Mouse (Mus musculus) bone marrow, adult 2 months (tissue): ENCODE data around the gene Gtf2ird1. TPM values are rescaled to one million over a fixed set of nuclear protein-coding genes. Genes with fewer than 3 reads are reported as not detected.

Experiments
- H3K27ac ChIP-seq: fragments of 200-500 bp; 2 replicates; pipeline ENCODE4 v1.5.1; 2012; ENCODE audit warnings: low read depth, mild to moderate bottlenecking, control low read depth, inconsistent platforms, low read length; ENCODE audit not compliant: control insufficient read depth, poor library complexity, insufficient read depth
- H3K4me1 ChIP-seq: fragments of 200-500 bp; 2 replicates; pipeline ENCODE4 v1.6.1; 2011; ENCODE audit warnings: low read length; ENCODE audit not compliant: control insufficient read depth, insufficient read depth
- H3K4me3 ChIP-seq: fragments of 200-500 bp; replicated peaks from 2 replicates; pipeline ENCODE3; 2011; ENCODE audit warnings: mild to moderate bottlenecking, low read depth, low read length, control low read depth; ENCODE audit not compliant: control insufficient read depth
- CTCF ChIP-seq: fragments of 200-500 bp; IDR thresholded peaks from 2 replicates; pipeline ENCODE4 v1.5.1; 2011; ENCODE audit warnings: low read length, control low read depth; ENCODE audit not compliant: control insufficient read depth, insufficient read depth
- POLR2A ChIP-seq: fragments of 200-500 bp; IDR thresholded peaks from 2 replicates; pipeline ENCODE4 v1.6.1; 2011; ENCODE audit warnings: low read depth, mild to moderate bottlenecking, control low read depth, low read length, borderline replicate concordance; ENCODE audit not compliant: control insufficient read depth
- WGBS: fragments of 180-500 bp; shearing (Covaris S2); methylation state at CpG from one replicate; pipeline ENCODE4 v1.1.7; 2018; 5-methylcytosine and 5-hydroxymethylcytosine counted together
- polyA plus RNA-seq: library from polyadenylated mRNA; stranded (reverse); fragments of >200 nt; gene quantifications from 2 replicates; pipeline ENCODE4 v1.2.4, GENCODE M21; 2011; ENCODE audit warnings: low replicate concordance; ENCODE audit not compliant: missing spikeins, insufficient read depth, insufficient read length

Gtf2ird1 gene
- polyA plus RNA-seq, 1 experiment: 13.1 TPM

DNA sequence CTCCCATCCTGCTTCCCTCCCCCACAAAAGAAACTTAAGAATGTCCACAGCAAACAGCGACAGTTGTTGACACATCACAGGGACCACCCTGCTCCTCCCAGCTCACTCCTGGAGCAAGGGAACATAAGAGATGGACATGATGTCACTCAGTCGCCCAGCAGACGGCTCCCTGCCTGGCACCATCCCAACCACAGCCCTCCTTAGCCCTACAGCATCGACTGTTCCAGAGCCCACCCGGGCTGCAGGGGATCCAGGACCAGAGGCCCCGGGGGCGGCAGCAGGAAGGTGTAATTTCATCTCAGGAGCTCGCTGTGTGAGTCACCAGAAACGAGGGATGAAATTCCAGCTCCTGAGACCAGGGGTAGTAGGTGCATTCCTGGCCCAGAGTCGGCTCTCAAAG lies 10.6 kb downstream of the Gtf2ird1 start:
- H3K27ac ChIP-seq: no peak overlapping the region
- 66% methylated on average over 10 of the region's 10 CpGs for WGBS
- H3K4me1 ChIP-seq: no peaks in the 10 kb centered on the region
- TF ChIP-seq CTCF: no peak
- no peak for TF ChIP-seq POLR2A
- H3K4me3 ChIP-seq: no peak overlapping the region

DNA sequence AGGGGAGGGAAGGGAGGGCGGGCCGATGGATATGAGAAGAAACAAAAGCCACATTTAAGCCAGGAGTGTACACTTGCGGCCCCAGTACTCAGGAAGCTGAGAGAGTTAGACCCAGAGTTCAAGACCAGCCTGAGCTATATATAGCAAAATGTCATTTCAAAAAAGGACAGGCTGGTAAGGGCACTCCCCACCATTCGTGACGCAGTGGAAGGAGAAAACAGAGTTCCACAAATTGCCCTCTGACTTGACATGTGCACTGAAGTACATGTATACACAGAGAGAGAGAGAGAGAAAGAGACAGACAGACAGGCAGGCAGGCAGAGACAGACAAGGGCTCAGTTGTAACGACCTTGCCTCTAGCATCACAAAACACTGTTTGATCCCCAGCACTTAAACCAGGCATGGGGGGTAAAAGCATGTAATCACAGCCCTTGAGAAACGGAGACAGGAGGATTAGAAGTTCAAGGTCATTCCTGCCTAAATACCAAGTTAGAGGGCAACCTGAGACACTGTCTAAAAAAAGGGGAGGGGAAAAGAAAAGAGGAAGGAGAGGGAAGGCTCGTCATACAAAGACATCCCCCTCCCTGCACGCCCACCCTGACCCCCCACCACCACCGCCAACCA lies 11.2 kb downstream of the Gtf2ird1 start:
- H3K4me3 ChIP-seq: no peak overlapping the region
- H3K4me1 ChIP-seq: no peaks in the 10 kb centered on the region
- H3K27ac ChIP-seq: no peak overlapping the region
- WGBS: 37% methylated on average over 10 of the region's 10 CpGs
- TF ChIP-seq POLR2A (no peak), CTCF (no peak)

DNA sequence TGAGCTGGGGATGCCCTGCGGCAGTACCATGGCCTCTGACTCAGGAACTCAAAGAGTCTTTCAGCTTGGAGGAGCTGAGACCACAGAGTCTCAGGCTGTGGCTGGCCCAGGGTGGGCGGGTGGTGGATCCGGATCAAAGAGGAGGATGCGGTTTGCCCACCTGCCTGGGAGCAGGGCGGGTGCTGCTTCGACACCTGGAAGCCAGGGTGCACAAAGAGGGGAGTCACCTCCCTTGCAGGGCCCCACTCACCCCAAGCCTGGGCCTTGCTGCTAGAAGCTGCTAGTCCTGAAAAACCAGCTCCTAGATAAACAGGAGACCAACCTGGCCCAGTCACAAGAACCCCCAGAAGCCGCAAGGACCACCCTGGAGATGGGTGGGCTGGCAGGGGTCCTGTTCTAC lies 12.0 kb downstream of the Gtf2ird1 start:
- no peaks in the 10 kb centered on the region for H3K4me1 ChIP-seq
- whole genome bisulfite sequencing: 88% methylated on average over 7 of the region's 7 CpGs
- no peak overlapping the region for H3K4me3 ChIP-seq
- no peak overlapping the region for H3K27ac ChIP-seq
- TF ChIP-seq POLR2A (no peak), CTCF (no peak)

DNA sequence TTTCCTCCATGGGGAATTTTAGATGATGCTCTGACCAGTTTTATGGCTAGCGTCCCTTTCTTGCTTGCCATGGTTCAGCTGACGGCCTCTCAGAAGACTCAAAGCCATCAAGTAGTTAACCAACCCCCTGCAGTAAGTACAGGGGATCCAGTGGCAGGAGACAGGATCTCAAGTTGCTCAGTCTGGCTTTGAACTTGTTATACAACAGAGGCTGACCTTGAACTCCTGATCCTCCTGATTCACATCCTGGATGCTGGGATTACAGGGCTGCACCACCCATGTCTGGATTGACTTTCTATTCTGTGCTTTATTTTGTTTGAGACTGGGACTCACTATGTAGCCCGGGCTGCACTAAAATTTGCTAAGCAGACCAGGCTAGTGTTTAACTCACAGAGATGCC lies 14.4 kb downstream of the Gtf2ird1 start:
- 85% methylated on average over 3 of the region's 3 CpGs for WGBS
- Histone ChIP-seq H3K4me1 (peaks cover 3% of the 10 kb centered on the region), H3K4me3 (no peak overlapping the region), H3K27ac (no peak overlapping the region)
- TF ChIP-seq POLR2A (no peak), CTCF (no peak)

DNA sequence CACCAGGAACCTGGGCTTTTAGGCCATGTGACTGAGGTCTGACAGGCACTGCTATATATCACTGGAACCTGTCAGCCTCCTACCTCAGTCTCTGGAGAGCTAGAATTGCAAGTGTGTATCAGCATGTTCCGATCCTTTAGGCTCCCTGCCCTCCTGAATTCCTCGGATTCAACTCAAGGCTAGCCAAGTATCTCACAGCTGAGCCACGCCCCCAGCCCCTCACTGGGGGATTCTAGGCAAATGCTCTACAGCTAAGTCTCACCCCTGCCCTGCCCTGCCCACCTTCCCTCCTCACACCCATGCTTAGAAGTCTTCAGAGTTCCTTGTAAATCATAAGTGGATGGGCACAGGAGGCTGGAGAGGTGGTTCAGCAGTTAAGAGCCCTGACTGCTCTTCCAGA lies 15.4 kb downstream of the Gtf2ird1 start:
- H3K27ac ChIP-seq: no peak overlapping the region
- no peak for TF ChIP-seq POLR2A
- no peak for TF ChIP-seq CTCF
- 75% methylated on average over 3 of the region's 3 CpGs for WGBS
- H3K4me1 ChIP-seq: peaks cover 3% of the 10 kb centered on the region
- no peak overlapping the region for H3K4me3 ChIP-seq

DNA sequence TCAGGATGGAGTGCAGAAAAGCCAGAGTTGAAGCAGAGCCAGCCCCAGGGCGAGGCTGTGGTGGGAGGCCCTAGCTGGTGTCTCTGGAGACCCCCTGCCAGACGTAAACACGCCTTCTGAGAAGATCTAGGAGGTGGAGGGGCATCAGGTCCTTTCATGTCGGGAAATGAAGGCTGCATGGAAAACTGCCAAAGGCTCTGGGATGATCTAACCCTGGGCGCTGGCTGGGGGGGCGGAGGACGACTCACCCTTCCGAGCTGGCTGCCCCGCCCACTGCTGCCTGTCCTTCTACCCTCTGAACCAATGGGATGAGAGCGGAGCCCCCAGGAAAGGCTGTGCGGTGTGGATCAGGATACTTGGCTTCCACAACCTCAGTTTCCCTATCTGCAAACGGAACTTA lies 16.4 kb downstream of the Gtf2ird1 start:
- WGBS: 89% methylated on average over 12 of the region's 12 CpGs
- Histone ChIP-seq H3K4me1 (peaks cover 3% of the 10 kb centered on the region), H3K4me3 (no peak overlapping the region), H3K27ac (no peak overlapping the region)
- TF ChIP-seq POLR2A: no peak
- TF ChIP-seq CTCF: no peak

DNA sequence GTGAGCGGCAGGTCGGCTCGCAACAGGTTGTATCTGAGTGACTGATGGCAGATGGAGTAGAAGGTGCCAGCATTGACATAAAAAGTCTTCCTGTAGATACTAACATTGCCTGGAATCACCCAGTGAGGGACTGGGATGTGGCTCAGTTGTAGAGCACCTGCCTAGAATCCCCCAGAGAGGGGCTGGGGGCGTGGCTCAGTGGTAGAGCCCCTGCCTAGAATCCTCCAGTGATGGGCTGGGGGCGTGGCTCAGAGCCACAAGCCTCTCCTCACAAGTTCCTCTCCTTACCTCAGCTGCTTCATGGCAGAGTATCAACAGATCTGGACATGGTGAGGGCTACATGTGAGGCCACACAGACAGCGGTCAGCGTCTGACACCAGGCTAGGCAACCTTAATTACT lies 17.0 kb downstream of the Gtf2ird1 start:
- WGBS: 83% methylated on average over 7 of the region's 7 CpGs
- TF ChIP-seq POLR2A: no peak
- no peak for TF ChIP-seq CTCF
- no peak overlapping the region for H3K4me3 ChIP-seq
- H3K4me1 ChIP-seq: peaks cover 3% of the 10 kb centered on the region
- H3K27ac ChIP-seq: no peak overlapping the region

DNA sequence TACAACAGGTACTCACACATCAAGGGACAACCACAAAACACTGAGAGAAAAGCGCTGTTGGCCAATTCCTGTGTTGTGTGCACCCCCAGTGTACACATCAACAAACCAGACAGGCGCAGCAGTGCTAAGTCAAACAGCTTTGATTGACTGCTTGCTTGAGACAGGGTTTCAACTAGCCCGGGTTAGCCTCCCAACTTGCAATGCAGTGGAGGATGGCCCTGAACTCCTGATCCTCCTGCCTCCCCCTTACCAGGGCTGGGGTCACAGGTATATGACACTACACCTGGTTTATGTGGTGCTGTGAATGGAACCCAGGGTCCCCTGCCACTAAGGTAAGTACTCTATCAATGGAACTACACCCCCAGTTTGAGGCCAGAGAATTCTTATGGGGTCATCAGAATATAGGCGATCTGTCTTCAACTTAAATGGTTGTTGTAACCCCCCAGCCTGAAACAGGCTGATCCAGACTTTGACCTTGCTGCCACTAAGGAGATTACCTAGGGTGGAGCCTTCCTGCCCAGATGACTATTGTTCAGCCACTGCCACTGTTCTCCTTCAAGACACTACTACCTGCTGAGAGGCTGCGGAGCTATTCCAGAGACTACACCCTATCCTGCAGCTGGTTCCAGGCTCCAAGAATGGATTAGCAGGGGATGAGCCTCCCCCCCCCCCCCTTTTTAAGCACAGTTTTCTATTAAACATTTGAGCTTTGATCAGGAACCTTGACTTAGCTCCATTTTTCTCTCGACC lies 17.7 kb downstream of the Gtf2ird1 start:
- H3K4me3 ChIP-seq: no peak overlapping the region
- 92% methylated on average over 6 of the region's 6 CpGs for WGBS
- no peak overlapping the region for H3K27ac ChIP-seq
- peaks cover 3% of the 10 kb centered on the region for H3K4me1 ChIP-seq
- no peak for TF ChIP-seq CTCF
- TF ChIP-seq POLR2A: no peak

DNA sequence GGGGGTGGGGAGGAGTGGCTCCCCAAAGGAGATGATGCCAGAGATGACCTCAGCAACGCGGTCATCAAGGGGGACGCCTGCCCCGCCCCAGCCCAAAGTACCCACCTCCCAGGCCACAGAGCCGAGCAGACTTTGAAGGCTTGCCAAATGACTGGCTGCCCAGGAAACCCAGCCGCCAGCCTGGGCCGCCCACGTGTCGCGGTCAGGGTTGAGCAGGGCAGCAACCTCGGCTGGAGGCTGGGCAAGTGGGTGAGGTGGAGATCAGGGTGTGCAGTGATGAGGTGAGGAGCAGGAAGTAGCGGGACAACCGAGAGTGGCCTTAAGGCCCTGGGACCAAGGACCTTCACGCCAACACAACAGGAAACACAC lies 19.1 kb downstream of the Gtf2ird1 start:
- H3K4me3 ChIP-seq: no peak overlapping the region
- TF ChIP-seq CTCF: no peak
- no peak for TF ChIP-seq POLR2A
- peaks cover 3% of the 10 kb centered on the region for H3K4me1 ChIP-seq
- H3K27ac ChIP-seq: 0 out of 2 replicates have a peak overlapping the region, but pooled peaks have one; percentile 19
- 14% methylated on average over 14 of the region's 14 CpGs for WGBS
